Mouse (Mus musculus) heart, postnatal 0 days (tissue): ENCODE measurements around the gene Ndufaf8. TPM values are rescaled to one million over a fixed set of nuclear protein-coding genes. Genes with fewer than 3 reads are reported as not detected.

Experiments used
- ATAC-seq: fragments of 200-750 bp; cut with Nextera tagmentation; 2 replicates; pipeline ENCODE4 v1.8.0; 2017; ENCODE audit warnings: low read depth, moderate number of reproducible peaks, moderate library complexity; ENCODE audit not compliant: insufficient read depth
- DNase-seq: peaks from one replicate; pipeline ENCODE4 v3.0.0-alpha.2; 2016; ENCODE audit warnings: low spot score
- H3K27ac ChIP-seq: fragments of 300-500 bp; sonication (generic); 2 replicates; pipeline ENCODE4 v1.5.1; 2014; ENCODE audit warnings: low read depth, mild to moderate bottlenecking
- H3K27me3 ChIP-seq: fragments of 300-500 bp; sonication (generic); 2 replicates; pipeline ENCODE4 v1.6.1; 2014; ENCODE audit warnings: low read length, mixed read lengths; ENCODE audit not compliant: control insufficient read depth, insufficient read depth
- H3K36me3 ChIP-seq: fragments of 300-500 bp; sonication (generic); replicated peaks from 2 replicates; pipeline ENCODE4 v1.6.1; 2014; ENCODE audit warnings: low read length, mixed read lengths; ENCODE audit not compliant: control insufficient read depth, insufficient read depth
- H3K4me1 ChIP-seq: fragments of 300-500 bp; sonication (generic); 2 replicates; pipeline ENCODE4 v1.6.1; 2014; ENCODE audit warnings: antibody characterized with exemption; ENCODE audit not compliant: control insufficient read depth, insufficient read depth
- H3K4me2 ChIP-seq: fragments of 300-500 bp; sonication (generic); 2 replicates; pipeline ENCODE4 v1.6.1; 2014; ENCODE audit warnings: low read depth, mild to moderate bottlenecking, low read length, moderate library complexity
- H3K4me3 ChIP-seq: fragments of 300-500 bp; sonication (generic); 2 replicates; pipeline ENCODE4 v1.5.1; 2014; ENCODE audit warnings: low read depth, low read length
- H3K9ac ChIP-seq: fragments of 300-500 bp; sonication (generic); replicated peaks from 2 replicates; pipeline ENCODE4 v1.6.1; 2014; ENCODE audit warnings: low read depth, low read length, mixed read lengths
- H3K9me3 ChIP-seq: fragments of 300-500 bp; sonication (generic); replicated peaks from 2 replicates; pipeline ENCODE4 v1.6.1; 2016; ENCODE audit warnings: low read length; ENCODE audit not compliant: control insufficient read depth
- CTCF ChIP-seq: IDR thresholded peaks from 2 replicates; pipeline ENCODE4 v1.5.1; 2016; ENCODE audit warnings: antibody characterized with exemption, control low read depth, low read depth
- EP300 ChIP-seq: IDR thresholded peaks from 2 replicates; pipeline ENCODE4 v1.6.1; 2016; ENCODE audit warnings: antibody characterized with exemption, low read depth
- WGBS: fragments of 180-500 bp; shearing (Covaris S2); extraction: QIAGEN DNeasy Blood & Tissue Kit; methylation state at CpG from one replicate; pipeline ENCODE4 v1.1.7; 2014; 5-methylcytosine and 5-hydroxymethylcytosine counted together
- polyA plus RNA-seq: library from polyadenylated mRNA; unstranded; fragments of >200 nt; fragmentation: Nextera tagmentation; extraction: Ambion mirVana; gene quantifications from 2 replicates; pipeline ENCODE4 v1.2.1, GENCODE M21; 2015
- total RNA-seq: library from RNA; depleted of rRNA; stranded (reverse); fragments of >200 nt; gene quantifications from 2 replicates; pipeline ENCODE4 v1.2.3, GENCODE M21; 2014; ENCODE audit warnings: low replicate concordance

Ndufaf8 gene
- total and polyA plus RNA-seq, 2 experiments from 2014 or later = 52.7 to 118 TPM

DNA sequence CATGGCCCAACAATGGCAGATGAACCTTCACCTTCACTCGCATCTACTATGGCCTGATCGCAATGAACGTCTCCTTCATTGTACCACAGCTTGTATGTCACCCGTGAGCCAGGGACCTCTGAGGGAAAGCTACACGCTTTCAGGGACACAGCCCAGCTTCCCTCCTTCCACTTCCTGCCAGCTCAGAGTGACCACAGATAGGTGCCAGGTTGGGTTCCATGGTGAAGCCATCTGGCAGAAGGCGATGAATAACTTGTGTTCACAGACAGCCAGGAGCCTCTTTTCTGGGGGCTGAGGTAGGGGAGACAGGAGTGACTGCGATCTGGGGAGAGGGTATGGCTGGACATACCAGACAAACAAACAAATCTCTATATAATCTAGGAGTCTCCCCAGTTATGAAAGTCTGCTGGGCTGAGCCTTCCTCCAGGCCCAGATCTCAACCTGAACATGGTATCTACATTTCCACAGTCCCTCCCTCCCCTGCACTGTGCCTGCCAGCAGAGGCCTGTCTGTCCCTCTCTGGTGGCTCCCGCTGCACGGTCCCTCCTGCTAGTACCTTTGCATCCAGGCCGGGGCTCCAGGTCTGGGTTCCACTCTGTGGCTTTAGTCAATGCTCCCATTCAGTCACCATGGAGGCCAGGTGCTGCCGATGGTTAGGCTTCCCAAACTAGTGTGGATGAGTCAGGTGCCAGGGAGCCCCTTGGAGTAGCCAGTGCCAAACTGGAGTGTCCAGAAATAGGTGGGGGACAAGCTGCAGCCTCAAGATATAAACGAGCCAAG, 42.6 kb upstream of the Ndufaf8 start:
- H3K27ac ChIP-seq = no peak overlapping the region
- H3K27me3 ChIP-seq = no peaks in the 10 kb centered on the region
- H3K9me3 ChIP-seq = no peaks in the 10 kb centered on the region
- ATAC-seq (no peak), DNase-seq (no peak)
- H3K4me1 ChIP-seq = peaks cover 10% of the 10 kb centered on the region; the same call in 1 of the 2 replicates
- TF ChIP-seq EP300 (no peak), CTCF (no peak)
- H3K36me3 ChIP-seq = no peaks in the 10 kb centered on the region
- H3K4me2 ChIP-seq = no peak overlapping the region
- 76% methylated on average over 11 of the region's 12 CpGs for WGBS
- no peak overlapping the region for H3K9ac ChIP-seq
- H3K4me3 ChIP-seq = no peak overlapping the region

GRCm38 (mm10) chr11:120060634-120061033, 38.1 kb upstream of the Ndufaf8 start:
- WGBS = 80% methylated on average over 8 of the region's 8 CpGs

GRCm38 (mm10) chr11:120063326-120063725, 35.4 kb upstream of the Ndufaf8 start:
- Histone ChIP-seq H3K9ac (no peak overlapping the region), H3K4me1 (no peaks in the 10 kb centered on the region), H3K36me3 (peaks cover 5% of the 10 kb centered on the region; the same call in 1 of the 2 replicates), H3K4me3 (no peak overlapping the region), H3K27me3 (no peaks in the 10 kb centered on the region), H3K27ac (no peak overlapping the region), H3K9me3 (no peaks in the 10 kb centered on the region), H3K4me2 (no peak overlapping the region)
- ATAC-seq (no peak), DNase-seq (no peak)
- WGBS = 84% methylated on average over 5 of the region's 5 CpGs
- TF ChIP-seq CTCF (no peak), EP300 (no peak)

More at GRCm38 (mm10) chr11:120060634-120061033, 38.1 kb upstream of the Ndufaf8 start:
- H3K36me3 ChIP-seq = no peaks in the 10 kb centered on the region; the same call in 1 of the 2 replicates
- H3K9me3 ChIP-seq = no peaks in the 10 kb centered on the region
- TF ChIP-seq CTCF (no peak), EP300 (no peak)
- no peak overlapping the region for H3K27ac ChIP-seq
- no peak overlapping the region for H3K4me2 ChIP-seq
- no peak overlapping the region for H3K9ac ChIP-seq
- no peak overlapping the region for H3K4me3 ChIP-seq
- no peak for DNase-seq
- no peak for ATAC-seq
- H3K27me3 ChIP-seq = no peaks in the 10 kb centered on the region
- no peaks in the 10 kb centered on the region for H3K4me1 ChIP-seq

- 71% methylated on average over 13 of the region's 13 CpGs for WGBS
- Histone ChIP-seq H3K36me3 (peaks cover 5% of the 10 kb centered on the region), H3K4me1 (no peaks in the 10 kb centered on the region), H3K27me3 (no peaks in the 10 kb centered on the region), H3K9ac (no peak overlapping the region), H3K4me2 (no peak overlapping the region), H3K9me3 (no peaks in the 10 kb centered on the region), H3K27ac (no peak overlapping the region), H3K4me3 (no peak overlapping the region)
- TF ChIP-seq EP300 = no peak
- no peak for TF ChIP-seq CTCF
- DNase-seq (no peak), ATAC-seq (no peak)
These were observed 34.6 kb upstream of the Ndufaf8 start for GRCm38 (mm10) chr11:120064006-120064667.

DNA sequence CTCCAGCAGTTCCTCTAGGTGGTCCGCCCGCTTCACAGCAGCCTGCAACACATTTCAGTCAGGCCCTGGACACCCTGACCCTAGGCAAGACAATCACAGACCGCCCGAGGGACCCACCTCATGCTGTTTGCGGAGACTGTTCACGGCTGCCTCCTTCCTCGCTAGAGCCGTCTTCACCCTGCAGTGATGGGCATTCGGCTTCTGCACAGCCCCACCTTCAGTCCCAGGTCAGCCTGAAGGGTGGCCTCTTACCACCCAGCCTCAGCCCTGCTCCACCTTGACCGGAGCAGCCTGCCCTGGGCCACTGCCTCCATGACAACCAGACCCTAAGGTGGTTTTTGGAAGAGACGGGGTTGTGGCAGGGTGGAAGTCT, 34.1 kb upstream of the Ndufaf8 start:
- H3K4me3 ChIP-seq = no peak overlapping the region
- TF ChIP-seq EP300 (no peak), CTCF (no peak)
- H3K4me2 ChIP-seq = no peak overlapping the region
- H3K9ac ChIP-seq = no peak overlapping the region
- no peaks in the 10 kb centered on the region for H3K9me3 ChIP-seq
- H3K27ac ChIP-seq = no peak overlapping the region
- ATAC-seq (no peak), DNase-seq (no peak)
- no peaks in the 10 kb centered on the region for H3K4me1 ChIP-seq
- H3K27me3 ChIP-seq = no peaks in the 10 kb centered on the region
- 89% methylated on average over 11 of the region's 11 CpGs for WGBS
- peaks cover 10% of the 10 kb centered on the region for H3K36me3 ChIP-seq

GRCm38 (mm10) chr11:120065291-120065690, 33.4 kb upstream of the Ndufaf8 start:
- peak overlapping the region; percentile 28 for H3K4me2 ChIP-seq

More at GRCm38 (mm10) chr11:120065291-120065690, 33.4 kb upstream of the Ndufaf8 start:
- Histone ChIP-seq H3K27ac (no peak overlapping the region), H3K9ac (no peak overlapping the region), H3K27me3 (no peaks in the 10 kb centered on the region), H3K36me3 (peaks cover 12% of the 10 kb centered on the region), H3K4me1 (no peaks in the 10 kb centered on the region), H3K9me3 (no peaks in the 10 kb centered on the region), H3K4me3 (no peak overlapping the region; the same call in 1 of the 2 replicates)
- TF ChIP-seq EP300 (no peak), CTCF (peak; percentile 74)
- WGBS = 29% methylated on average over 10 of the region's 10 CpGs
- DNase-seq = peak; percentile 48
- peak; percentile 30; the same call in 1 of the 2 replicates for ATAC-seq
